Mouse (Mus musculus) kidney, embryonic 16.5 days (tissue): ENCODE measurements around the gene Kxd1. TPM values are rescaled to one million over a fixed set of nuclear protein-coding genes. Genes with fewer than 3 reads are reported as not detected.
A peak's percentile ranks its signal among the peaks of the same experiment; 100 is the strongest.

ENCODE experiments used
- ATAC-seq: fragments of 200-750 bp; cut with Nextera tagmentation; 2 replicates; pipeline ENCODE4 v1.8.0; 2017; ENCODE audit warnings: moderate TSS enrichment; ENCODE audit not compliant: low FRiP score, low TSS enrichment
- H3K27ac ChIP-seq: fragments of 300-500 bp; sonication (generic); 2 replicates; pipeline ENCODE4 v1.5.1; 2014; ENCODE audit warnings: low read length
- H3K27me3 ChIP-seq: fragments of 300-500 bp; sonication (generic); 2 replicates; pipeline ENCODE4 v1.6.1; 2014; ENCODE audit warnings: low read length, control low read depth, mixed read lengths; ENCODE audit not compliant: insufficient read depth
- H3K36me3 ChIP-seq: fragments of 300-500 bp; sonication (generic); 2 replicates; pipeline ENCODE4 v1.6.1; 2014; ENCODE audit warnings: low read length, control low read depth, mixed read lengths; ENCODE audit not compliant: insufficient read depth
- H3K4me1 ChIP-seq: fragments of 300-500 bp; sonication (generic); 2 replicates; pipeline ENCODE4 v1.6.1; 2014; ENCODE audit warnings: low read length, control low read depth, mixed read lengths; ENCODE audit not compliant: insufficient read depth
- H3K4me2 ChIP-seq: fragments of 300-500 bp; sonication (generic); replicated peaks from 2 replicates; pipeline ENCODE4 v1.6.1; 2014; ENCODE audit warnings: low read depth, low read length
- H3K4me3 ChIP-seq: fragments of 300-500 bp; sonication (generic); 2 replicates; pipeline ENCODE4 v1.5.1; 2014; ENCODE audit warnings: mild to moderate bottlenecking, low read length
- H3K9ac ChIP-seq: fragments of 300-500 bp; sonication (generic); replicated peaks from 2 replicates; pipeline ENCODE4 v1.6.1; 2014; ENCODE audit warnings: low read length
- H3K9me3 ChIP-seq: fragments of 300-500 bp; sonication (generic); 2 replicates; pipeline ENCODE4 v1.6.1; 2016; ENCODE audit warnings: low read length, control low read depth
- WGBS: fragments of 180-500 bp; shearing (Covaris S2); extraction: QIAGEN DNeasy Blood & Tissue Kit; methylation state at CpG from one replicate; pipeline ENCODE4 v1.1.7; 2014; 5-methylcytosine and 5-hydroxymethylcytosine counted together
- polyA plus RNA-seq: library from polyadenylated mRNA; unstranded; fragments of >200 nt; fragmentation: Nextera tagmentation; extraction: Ambion mirVana; gene quantifications from 2 replicates; pipeline ENCODE4 v1.2.1, GENCODE M21; 2015

The Kxd1 gene
- polyA plus RNA-seq, 1 experiment from 2014 or later = 65.4 TPM

- Histone ChIP-seq H3K9ac (no peak overlapping the region), H3K27ac (no peak overlapping the region), H3K4me2 (no peak overlapping the region), H3K4me1 (peaks cover 11% of the 10 kb centered on the region), H3K4me3 (no peak overlapping the region), H3K9me3 (no peaks in the 10 kb centered on the region), H3K27me3 (no peaks in the 10 kb centered on the region), H3K36me3 (no peaks in the 10 kb centered on the region)
- no peak for ATAC-seq
- WGBS = 96% methylated on average over 4 of the region's 4 CpGs
Measured at GRCm38 (mm10) chr8:70465701-70466100, 62.1 kb downstream of the Kxd1 start.

GRCm38 (mm10) chr8:70464162-70464561 lies 63.6 kb downstream of the Kxd1 start:
- no peak for ATAC-seq
- Histone ChIP-seq H3K9ac (no peak overlapping the region), H3K4me1 (peaks cover 11% of the 10 kb centered on the region), H3K27me3 (no peaks in the 10 kb centered on the region), H3K9me3 (no peaks in the 10 kb centered on the region; the same call in 1 of the 2 replicates), H3K27ac (no peak overlapping the region), H3K36me3 (no peaks in the 10 kb centered on the region), H3K4me3 (no peak overlapping the region), H3K4me2 (no peak overlapping the region)
- WGBS = 89% methylated on average over 6 of the region's 6 CpGs

GRCm38 (mm10) chr8:70463306-70463705 lies 64.5 kb downstream of the Kxd1 start:
- 79% methylated on average over 4 of the region's 4 CpGs for WGBS
- no peak for ATAC-seq
- Histone ChIP-seq H3K4me1 (peaks cover 11% of the 10 kb centered on the region), H3K27ac (no peak overlapping the region), H3K36me3 (no peaks in the 10 kb centered on the region), H3K9me3 (no peaks in the 10 kb centered on the region; the same call in 1 of the 2 replicates), H3K27me3 (no peaks in the 10 kb centered on the region), H3K4me2 (no peak overlapping the region), H3K9ac (no peak overlapping the region), H3K4me3 (no peak overlapping the region)

- H3K36me3 ChIP-seq = no peaks in the 10 kb centered on the region
- WGBS = 63% methylated on average over 8 of the region's 8 CpGs
- no peak overlapping the region for H3K27ac ChIP-seq
Measured at GRCm38 (mm10) chr8:70462516-70462813, 65.3 kb downstream of the Kxd1 start.

GRCm38 (mm10) chr8:70461765-70462515 lies 65.8 kb downstream of the Kxd1 start:
- H3K9ac ChIP-seq = no peak overlapping the region
- H3K4me2 ChIP-seq = no peak overlapping the region
- no peak overlapping the region for H3K27ac ChIP-seq
- peaks cover 4% of the 10 kb centered on the region for H3K4me1 ChIP-seq
- 88% methylated on average over 16 of the region's 16 CpGs for WGBS
- ATAC-seq = peak; percentile 55; the same call in 1 of the 2 replicates
- H3K4me3 ChIP-seq = no peak overlapping the region
- H3K27me3 ChIP-seq = no peaks in the 10 kb centered on the region
- H3K9me3 ChIP-seq = no peaks in the 10 kb centered on the region; the same call in 1 of the 2 replicates
- no peaks in the 10 kb centered on the region for H3K36me3 ChIP-seq

More at GRCm38 (mm10) chr8:70462516-70462813, 65.3 kb downstream of the Kxd1 start:
- Histone ChIP-seq H3K4me2 (no peak overlapping the region), H3K27me3 (no peaks in the 10 kb centered on the region), H3K4me3 (no peak overlapping the region), H3K9ac (no peak overlapping the region), H3K4me1 (peaks cover 8% of the 10 kb centered on the region), H3K9me3 (no peaks in the 10 kb centered on the region; the same call in 1 of the 2 replicates)
- ATAC-seq = no peak

- no peaks in the 10 kb centered on the region for H3K36me3 ChIP-seq
- no peak overlapping the region for H3K27ac ChIP-seq
- H3K4me1 ChIP-seq = no peaks in the 10 kb centered on the region
- H3K9me3 ChIP-seq = no peaks in the 10 kb centered on the region; the same call in 1 of the 2 replicates
- H3K27me3 ChIP-seq = no peaks in the 10 kb centered on the region
- no peak for ATAC-seq
- no peak overlapping the region for H3K4me2 ChIP-seq
- H3K4me3 ChIP-seq = no peak overlapping the region
- H3K9ac ChIP-seq = no peak overlapping the region
- 86% methylated on average over 9 of the region's 9 CpGs for WGBS
Measured at GRCm38 (mm10) chr8:70460606-70461005, 67.2 kb downstream of the Kxd1 start.

- Histone ChIP-seq H3K9ac (no peak overlapping the region), H3K4me2 (no peak overlapping the region), H3K36me3 (no peaks in the 10 kb centered on the region), H3K4me3 (no peak overlapping the region), H3K27me3 (no peaks in the 10 kb centered on the region), H3K4me1 (no peaks in the 10 kb centered on the region), H3K27ac (no peak overlapping the region), H3K9me3 (no peaks in the 10 kb centered on the region; the same call in 1 of the 2 replicates)
- 89% methylated on average over 5 of the region's 5 CpGs for WGBS
- no peak for ATAC-seq
Measured at GRCm38 (mm10) chr8:70460199-70460598, 67.6 kb downstream of the Kxd1 start.

- H3K9ac ChIP-seq = no peak overlapping the region
- H3K36me3 ChIP-seq = no peaks in the 10 kb centered on the region
- no peak overlapping the region for H3K27ac ChIP-seq
- no peak overlapping the region for H3K4me3 ChIP-seq
- no peak overlapping the region for H3K4me2 ChIP-seq
- H3K9me3 ChIP-seq = no peaks in the 10 kb centered on the region; the same call in 1 of the 2 replicates
- ATAC-seq = no peak
- WGBS = 98% methylated on average over 2 of the region's 2 CpGs
- no peaks in the 10 kb centered on the region for H3K4me1 ChIP-seq
- no peaks in the 10 kb centered on the region for H3K27me3 ChIP-seq
Measured at GRCm38 (mm10) chr8:70459636-70460035, 68.1 kb downstream of the Kxd1 start.

- ATAC-seq = no peak
- H3K4me2 ChIP-seq = no peak overlapping the region
- H3K27me3 ChIP-seq = no peaks in the 10 kb centered on the region
- no peaks in the 10 kb centered on the region for H3K36me3 ChIP-seq
- no peak overlapping the region for H3K4me3 ChIP-seq
- no peaks in the 10 kb centered on the region for H3K4me1 ChIP-seq
- no peak overlapping the region for H3K27ac ChIP-seq
- WGBS = 82% methylated on average over 3 of the region's 3 CpGs
- no peak overlapping the region for H3K9ac ChIP-seq
- no peaks in the 10 kb centered on the region; the same call in 1 of the 2 replicates for H3K9me3 ChIP-seq
Measured at GRCm38 (mm10) chr8:70458462-70458861, 69.3 kb downstream of the Kxd1 start.
